Mouse (Mus musculus) embryo, embryonic 11.5 days (tissue): ENCODE results near the gene Ifi27l2a.
A peak's percentile ranks its signal among the peaks of the same experiment; 100 is the strongest.

Experiments used
- DNase-seq: peaks from one replicate; pipeline ENCODE4 v3.0.0-alpha.2; 2012; ENCODE audit warnings: low read depth, low spot score

Gene Ifi27l2a

GRCm38 (mm10) chr12:103425729-103426470 lies 17.6 kb downstream of the Ifi27l2a start, which contains the start of gene Ddx24:
Ddx24 (minus strand) TSS chr12:103425830.
- peak; percentile 92 for DNase-seq

GRCm38 (mm10) chr12:103425016-103425728 lies 18.3 kb downstream of the Ifi27l2a start:
- DNase-seq = no peak

GRCm38 (mm10) chr12:103408144-103408543 lies 35.3 kb downstream of the Ifi27l2a start:
- no peak for DNase-seq

- no peak for DNase-seq
Observed at GRCm38 (mm10) chr12:103407720-103408119, 35.8 kb downstream of the Ifi27l2a start, which contains the start of gene 9330161L09Rik. 9330161L09Rik (minus strand) TSS chr12:103407820.

- DNase-seq = no peak
Observed at GRCm38 (mm10) chr12:103404131-103404530, 39.3 kb downstream of the Ifi27l2a start.

GRCm38 (mm10) chr12:103396751-103397150 lies 46.7 kb downstream of the Ifi27l2a start:
- no peak for DNase-seq

GRCm38 (mm10) chr12:103395486-103396275 lies 47.8 kb downstream of the Ifi27l2a start:
- DNase-seq = no peak

GRCm38 (mm10) chr12:103393528-103393927 lies 50.0 kb downstream of the Ifi27l2a start:
- DNase-seq = peak; percentile 9
